Mouse (Mus musculus) ES-Bruce4 (cell line): Measurements from ENCODE around the gene Eepd1.

Source experiments
- CTCF ChIP-seq: IDR thresholded peaks from one replicate; pipeline ENCODE4 v1.8.1; 2011; ENCODE audit warnings: low read depth, low read length
- EP300 ChIP-seq: IDR thresholded peaks from 2 replicates; pipeline ENCODE4 v1.6.1; 2011; ENCODE audit warnings: low read depth, low read length; ENCODE audit not compliant: insufficient read depth
- POLR2A ChIP-seq: IDR thresholded peaks from one replicate; pipeline ENCODE4 v1.8.1; 2011; ENCODE audit warnings: low read length; ENCODE audit not compliant: insufficient read depth

- no peak for TF ChIP-seq EP300
- no peak for TF ChIP-seq POLR2A
- no peak for TF ChIP-seq CTCF
These were observed 1.8 kb upstream of the Eepd1 start for GRCm38 (mm10) chr9:25479392-25480020.
